Mouse (Mus musculus) G1E (cell line): Measurements from ENCODE around the gene Pparg.

Experiments used
- CTCF ChIP-seq: IDR thresholded peaks from 2 replicates; pipeline ENCODE4 v1.5.1; 2012; ENCODE audit warnings: low read depth, low read length, inconsistent platforms, mixed read lengths
- GATA2 ChIP-seq: IDR thresholded peaks from 2 replicates; pipeline ENCODE4 v1.6.1; 2012; ENCODE audit warnings: low read depth, low read length, inconsistent platforms, borderline replicate concordance

GRCm38 (mm10) chr6:115517904-115518303, 157.2 kb downstream of the Pparg start:
- TF ChIP-seq CTCF (no peak), GATA2 (no peak)
